Mouse (Mus musculus) kidney, adult 2 months (tissue): ENCODE measurements at regions not wholly inside any gene's neighbourhood (a gene's known extent, or its start where the extent isn't known, plus 50 kb on each side); places are given as distances from the start of the nearest gene placed in this dataset.

Source experiments
- DNase-seq: peaks from one replicate; pipeline ENCODE4 v3.0.0; 2021
- H3K27ac ChIP-seq: fragments of 200-500 bp; 2 replicates; pipeline ENCODE4 v1.5.1; 2012; ENCODE audit warnings: low read depth, low read length, control low read depth, inconsistent platforms; ENCODE audit not compliant: insufficient read depth
- H3K27me3 ChIP-seq: fragments of 200-500 bp; replicated peaks from 2 replicates; pipeline ENCODE4 v1.6.1; 2012; ENCODE audit warnings: mild to moderate bottlenecking, moderate library complexity, low read length, inconsistent platforms; ENCODE audit not compliant: control insufficient read depth, insufficient read depth
- H3K36me3 ChIP-seq: fragments of 200-500 bp; 2 replicates; pipeline ENCODE4 v1.6.1; 2012; ENCODE audit warnings: mild to moderate bottlenecking, moderate library complexity, low read length, inconsistent platforms; ENCODE audit not compliant: control insufficient read depth, insufficient read depth
- H3K4me1 ChIP-seq: fragments of 200-500 bp; 2 replicates; pipeline ENCODE4 v1.6.1; 2011; ENCODE audit warnings: low read length; ENCODE audit not compliant: control insufficient read depth, insufficient read depth
- H3K4me3 ChIP-seq: fragments of 200-500 bp; 2 replicates; pipeline ENCODE4 v1.5.1; 2011; ENCODE audit warnings: mild to moderate bottlenecking, low read depth, low read length, control low read depth; ENCODE audit not compliant: insufficient read depth
- CTCF ChIP-seq: fragments of 200-500 bp; conservative IDR thresholded peaks from 2 replicates; pipeline ENCODE4 v1.5.1; 2011; ENCODE audit warnings: low read depth, mild to moderate bottlenecking, control low read depth, low read length, moderate library complexity, mixed read lengths; ENCODE audit not compliant: insufficient read depth, insufficient read length
- POLR2A ChIP-seq: fragments of 200-500 bp; IDR thresholded peaks from one replicate; pipeline ENCODE4 v1.6.1; 2011; ENCODE audit warnings: low read depth, low read length, control low read depth
- WGBS: fragments of 180-500 bp; shearing (Covaris S2); methylation state at CpG from one replicate; pipeline ENCODE4 v1.1.7; 2018; 5-methylcytosine and 5-hydroxymethylcytosine counted together

GRCm38 (mm10) chr13:111860931-111861330 lies 52.1 kb upstream of the Map3k1 start:
- WGBS = 86% methylated on average over 3 of the region's 3 CpGs
- TF ChIP-seq POLR2A (no peak), CTCF (no peak)
- no peaks in the 10 kb centered on the region; the same call in 1 of the 2 replicates for H3K27me3 ChIP-seq
- H3K4me1 ChIP-seq = peaks cover 2% of the 10 kb centered on the region; the same call in 1 of the 2 replicates
- no peak overlapping the region for H3K27ac ChIP-seq
- H3K36me3 ChIP-seq = no peaks in the 10 kb centered on the region
- DNase-seq = no peak
- H3K4me3 ChIP-seq = no peak overlapping the region

GRCm38 (mm10) chr13:111862316-111862715 lies 53.5 kb upstream of the Map3k1 start:
- no peaks in the 10 kb centered on the region for H3K36me3 ChIP-seq
- no peak for DNase-seq
- H3K4me1 ChIP-seq = no peaks in the 10 kb centered on the region
- H3K27me3 ChIP-seq = no peaks in the 10 kb centered on the region; the same call in 1 of the 2 replicates
- TF ChIP-seq CTCF (no peak), POLR2A (no peak)
- WGBS = 77% methylated on average over 8 of the region's 8 CpGs
- H3K27ac ChIP-seq = no peak overlapping the region
- H3K4me3 ChIP-seq = no peak overlapping the region

- Histone ChIP-seq H3K27ac (no peak overlapping the region), H3K4me3 (no peak overlapping the region), H3K4me1 (no peaks in the 10 kb centered on the region), H3K27me3 (no peaks in the 10 kb centered on the region), H3K36me3 (no peaks in the 10 kb centered on the region)
- no peak for DNase-seq
- WGBS = 97% methylated on average over 7 of the region's 7 CpGs
- TF ChIP-seq CTCF (no peak), POLR2A (no peak)
Measured at GRCm38 (mm10) chr13:111865956-111866355, 57.2 kb upstream of the Map3k1 start.

- no peak for TF ChIP-seq CTCF
- TF ChIP-seq POLR2A = no peak
- H3K27me3 ChIP-seq = no peaks in the 10 kb centered on the region
- no peak for DNase-seq
- 91% methylated on average over 2 of the region's 2 CpGs for WGBS
- no peak overlapping the region for H3K4me3 ChIP-seq
- no peaks in the 10 kb centered on the region for H3K36me3 ChIP-seq
- H3K27ac ChIP-seq = no peak overlapping the region
- H3K4me1 ChIP-seq = no peaks in the 10 kb centered on the region
Measured at GRCm38 (mm10) chr13:111867261-111867660, 58.5 kb upstream of the Map3k1 start.

- Histone ChIP-seq H3K4me1 (no peaks in the 10 kb centered on the region), H3K27ac (peak overlapping the region; percentile 76; the same call in 1 of the 2 replicates), H3K4me3 (peak overlapping the region; percentile 55), H3K27me3 (no peaks in the 10 kb centered on the region), H3K36me3 (no peaks in the 10 kb centered on the region)
- DNase-seq = peak; percentile 58
- 26% methylated on average over 31 of the region's 31 CpGs for WGBS
- TF ChIP-seq POLR2A (no peak), CTCF (no peak)
Measured at GRCm38 (mm10) chr13:111867763-111868725, 59.3 kb upstream of the Map3k1 start.

GRCm38 (mm10) chr13:111868947-111869346 lies 60.2 kb upstream of the Map3k1 start:
- H3K4me1 ChIP-seq = no peaks in the 10 kb centered on the region
- WGBS = 90% methylated on average over 3 of the region's 3 CpGs
- H3K36me3 ChIP-seq = no peaks in the 10 kb centered on the region
- TF ChIP-seq POLR2A (no peak), CTCF (no peak)
- DNase-seq = no peak
- no peak overlapping the region for H3K27ac ChIP-seq
- H3K27me3 ChIP-seq = no peaks in the 10 kb centered on the region
- H3K4me3 ChIP-seq = no peak overlapping the region

- TF ChIP-seq POLR2A = no peak
- no peak for TF ChIP-seq CTCF
- no peaks in the 10 kb centered on the region for H3K27me3 ChIP-seq
Measured at GRCm38 (mm10) chr13:111869771-111870437, 61.1 kb upstream of the Map3k1 start.

More at GRCm38 (mm10) chr13:111869771-111870437, 61.1 kb upstream of the Map3k1 start:
- Histone ChIP-seq H3K36me3 (no peaks in the 10 kb centered on the region), H3K4me3 (no peak overlapping the region), H3K4me1 (no peaks in the 10 kb centered on the region), H3K27ac (no peak overlapping the region)
- 79% methylated on average over 17 of the region's 17 CpGs for WGBS
- DNase-seq = no peak
